Mouse (Mus musculus) hindbrain, embryonic 15.5 days (tissue): ENCODE results near the gene Nppc. TPM values are rescaled to one million over a fixed set of nuclear protein-coding genes. Genes with fewer than 3 reads are reported as not detected.

Experiments used
- ATAC-seq: fragments of 200-750 bp; cut with Nextera tagmentation; 2 replicates; pipeline ENCODE4 v1.8.0; 2017; ENCODE audit warnings: low read depth, moderate number of reproducible peaks, moderate TSS enrichment; ENCODE audit not compliant: low FRiP score
- H3K27ac ChIP-seq: fragments of 300-500 bp; sonication (generic); replicated peaks from 2 replicates; pipeline ENCODE4 v1.5.1; 2015; ENCODE audit warnings: mild to moderate bottlenecking, inconsistent platforms
- H3K27me3 ChIP-seq: fragments of 300-500 bp; sonication (generic); 2 replicates; pipeline ENCODE4 v1.6.1; 2015; ENCODE audit warnings: control low read depth, inconsistent platforms
- H3K36me3 ChIP-seq: fragments of 300-500 bp; sonication (generic); 2 replicates; pipeline ENCODE4 v1.6.1; 2015; ENCODE audit warnings: control low read depth, inconsistent platforms
- H3K4me1 ChIP-seq: fragments of 300-500 bp; sonication (generic); replicated peaks from 2 replicates; pipeline ENCODE4 v1.6.1; 2015; ENCODE audit warnings: control low read depth, inconsistent platforms
- H3K4me2 ChIP-seq: fragments of 300-500 bp; sonication (generic); 2 replicates; pipeline ENCODE4 v1.6.1; 2015; ENCODE audit warnings: moderate library complexity, mild to moderate bottlenecking, inconsistent platforms
- H3K4me3 ChIP-seq: fragments of 300-500 bp; sonication (generic); 2 replicates; pipeline ENCODE4 v1.5.1; 2015; ENCODE audit warnings: mild to moderate bottlenecking, inconsistent platforms
- H3K9ac ChIP-seq: fragments of 300-500 bp; sonication (generic); 2 replicates; pipeline ENCODE4 v1.6.1; 2015; ENCODE audit warnings: inconsistent platforms
- H3K9me3 ChIP-seq: fragments of 300-500 bp; sonication (generic); 2 replicates; pipeline ENCODE4 v1.6.1; 2016; ENCODE audit warnings: control low read depth, inconsistent platforms
- WGBS: fragments of 180-500 bp; shearing (Covaris S2); methylation state at CpG from one replicate; pipeline ENCODE4 v1.1.7; 2015; 5-methylcytosine and 5-hydroxymethylcytosine counted together
- microRNA-seq: library from miRNA; unstranded; fragments of <30 nt; microRNA quantifications from one replicate; pipeline ENCODE4, GENCODE M21; 2016
- polyA plus RNA-seq: library from polyadenylated mRNA; unstranded; fragments of >200 nt; fragmentation: Nextera tagmentation; extraction: Ambion mirVana; gene quantifications from 2 replicates; pipeline ENCODE4 v1.2.1, GENCODE M21; 2015

Gene Nppc
- polyA plus RNA-seq, 1 experiment from 2014 or later = 24.8 TPM

- Histone ChIP-seq H3K4me1 (no peaks in the 10 kb centered on the region), H3K27ac (no peak overlapping the region), H3K4me2 (no peak overlapping the region), H3K36me3 (no peaks in the 10 kb centered on the region), H3K9me3 (no peaks in the 10 kb centered on the region), H3K27me3 (no peaks in the 10 kb centered on the region), H3K9ac (no peak overlapping the region), H3K4me3 (no peak overlapping the region)
- ATAC-seq = peak; percentile 65; the same call in 1 of the 2 replicates
- WGBS = 58% methylated on average over 10 of the region's 10 CpGs
Measured at GRCm38 (mm10) chr1:86618454-86619125, 51.8 kb downstream of the Nppc start.

Small RNA genes within 50 kb of the gene (microRNA-seq; reads per million reads assigned to microRNA genes)
- gene Gm22955 = not detected

Other genes starting within 250 kb of the Nppc start
- 0.19 and 0.25 TPM in 2 replicates for gene Nmur1, start 244.3 kb downstream of the Nppc start, polyA plus RNA-seq
- not detected in 2 replicates for gene Tex44, start 244.2 kb downstream of the Nppc start, polyA plus RNA-seq
- 1,392 and 1,427 TPM in 2 replicates for gene Ptma, start 143.8 kb downstream of the Nppc start, polyA plus RNA-seq
- 115 and 122 TPM in 2 replicates for gene Pde6d, start 87.9 kb downstream of the Nppc start, polyA plus RNA-seq
- gene Cops7b, start 87.7 kb downstream of the Nppc start, polyA plus RNA-seq = 56.5 and 63.9 TPM in 2 replicates
- 38.1 and 38.9 TPM in 2 replicates for gene Dis3l2, start 33.2 kb upstream of the Nppc start, polyA plus RNA-seq